Mouse (Mus musculus): ENCODE measurements around the gene Olfr1317. TPM values are rescaled to one million over a fixed set of nuclear protein-coding genes. Genes with fewer than 3 reads are reported as not detected.

The Olfr1317 gene
- not detected for polyA plus RNA-seq (2014; fragmentation: Illumina TruSeq; extraction: RNeasy Lipid Tissue Mini Kit (QIAGEN cat#74804); ENCODE audit: low read depth, low replicate concordance)

GRCm38 (mm10) chr2:112140029-112140428 is at the start of gene Olfr1317:
Gene Olfr1317, plus strand, starts transcription at chr2:112140329.

GRCm38 (mm10) chr2:112096681-112097080 is 43.4 kb upstream of the Olfr1317 start, which contains the start of gene Olfr1314:
Gene Olfr1314, minus strand, starts transcription at chr2:112096781.

GRCm38 (mm10) chr2:112115340-112115739 is 24.8 kb upstream of the Olfr1317 start, which contains the start of gene Olfr1315-ps1:
Gene Olfr1315-ps1, minus strand, starts transcription at chr2:112115440.

GRCm38 (mm10) chr2:112134877-112135276 is 5.3 kb upstream of the Olfr1317 start, which contains the start of gene Olfr1316:
Gene Olfr1316, minus strand, starts transcription at chr2:112134977.

GRCm38 (mm10) chr2:112153898-112154297 is 13.8 kb downstream of the Olfr1317 start, which contains the start of gene Olfr1318:
Gene Olfr1318, plus strand, starts transcription at chr2:112154198.

Other genes starting within 250 kb of the Olfr1317 start
- gene Olfr1306, start 224.1 kb upstream of the Olfr1317 start, polyA plus RNA-seq (2014; fragmentation: Illumina TruSeq; extraction: RNeasy Lipid Tissue Mini Kit (QIAGEN cat#74804); ENCODE audit: low read depth, low replicate concordance), result not detected
- not detected for gene Olfr1307, start 190.9 kb upstream of the Olfr1317 start, polyA plus RNA-seq (2014; fragmentation: Illumina TruSeq; extraction: RNeasy Lipid Tissue Mini Kit (QIAGEN cat#74804); ENCODE audit: low read depth, low replicate concordance)
- gene Olfr1308, start 175.4 kb upstream of the Olfr1317 start, polyA plus RNA-seq (2014; fragmentation: Illumina TruSeq; extraction: RNeasy Lipid Tissue Mini Kit (QIAGEN cat#74804); ENCODE audit: low read depth, low replicate concordance), result not detected
- gene Olfr1309, start 150.0 kb upstream of the Olfr1317 start, polyA plus RNA-seq (2014; fragmentation: Illumina TruSeq; extraction: RNeasy Lipid Tissue Mini Kit (QIAGEN cat#74804); ENCODE audit: low read depth, low replicate concordance), result not detected
- gene Olfr1310, start 127.6 kb upstream of the Olfr1317 start, polyA plus RNA-seq (2014; fragmentation: Illumina TruSeq; extraction: RNeasy Lipid Tissue Mini Kit (QIAGEN cat#74804); ENCODE audit: low read depth, low replicate concordance), result not detected
- gene Olfr1311, start 115.9 kb upstream of the Olfr1317 start, polyA plus RNA-seq (2014; fragmentation: Illumina TruSeq; extraction: RNeasy Lipid Tissue Mini Kit (QIAGEN cat#74804); ENCODE audit: low read depth, low replicate concordance), result not detected
- not detected for gene Olfr1312, start 90.1 kb upstream of the Olfr1317 start, polyA plus RNA-seq (2014; fragmentation: Illumina TruSeq; extraction: RNeasy Lipid Tissue Mini Kit (QIAGEN cat#74804); ENCODE audit: low read depth, low replicate concordance)
- not detected for gene Olfr1313, start 62.5 kb upstream of the Olfr1317 start, polyA plus RNA-seq (2014; fragmentation: Illumina TruSeq; extraction: RNeasy Lipid Tissue Mini Kit (QIAGEN cat#74804); ENCODE audit: low read depth, low replicate concordance)
- not detected for gene Olfr1314, start 43.5 kb upstream of the Olfr1317 start, polyA plus RNA-seq (2014; fragmentation: Illumina TruSeq; extraction: RNeasy Lipid Tissue Mini Kit (QIAGEN cat#74804); ENCODE audit: low read depth, low replicate concordance)
- not detected for gene Olfr1315-ps1, start 24.9 kb upstream of the Olfr1317 start, polyA plus RNA-seq (2014; fragmentation: Illumina TruSeq; extraction: RNeasy Lipid Tissue Mini Kit (QIAGEN cat#74804); ENCODE audit: low read depth, low replicate concordance)
- gene Olfr1316, start 5.4 kb upstream of the Olfr1317 start, polyA plus RNA-seq (2014; fragmentation: Illumina TruSeq; extraction: RNeasy Lipid Tissue Mini Kit (QIAGEN cat#74804); ENCODE audit: low read depth, low replicate concordance), result not detected
- not detected for gene Olfr1318, start 13.9 kb downstream of the Olfr1317 start, polyA plus RNA-seq (2014; fragmentation: Illumina TruSeq; extraction: RNeasy Lipid Tissue Mini Kit (QIAGEN cat#74804); ENCODE audit: low read depth, low replicate concordance)
- gene Lpcat4, start 99.1 kb downstream of the Olfr1317 start, polyA plus RNA-seq (2014; fragmentation: Illumina TruSeq; extraction: RNeasy Lipid Tissue Mini Kit (QIAGEN cat#74804); ENCODE audit: low read depth, low replicate concordance), result 1.2 TPM
- not detected for gene Nutm1, start 119.0 kb downstream of the Olfr1317 start, polyA plus RNA-seq (2014; fragmentation: Illumina TruSeq; extraction: RNeasy Lipid Tissue Mini Kit (QIAGEN cat#74804); ENCODE audit: low read depth, low replicate concordance)
- 15.6 TPM for gene Nop10, start 121.6 kb downstream of the Olfr1317 start, polyA plus RNA-seq (2014; fragmentation: Illumina TruSeq; extraction: RNeasy Lipid Tissue Mini Kit (QIAGEN cat#74804); ENCODE audit: low read depth, low replicate concordance)
- 139 TPM for gene Slc12a6, start 125.5 kb downstream of the Olfr1317 start, polyA plus RNA-seq (2014; fragmentation: Illumina TruSeq; extraction: RNeasy Lipid Tissue Mini Kit (QIAGEN cat#74804); ENCODE audit: low read depth, low replicate concordance)
- gene Gm21985, start 126.0 kb downstream of the Olfr1317 start, polyA plus RNA-seq (2014; fragmentation: Illumina TruSeq; extraction: RNeasy Lipid Tissue Mini Kit (QIAGEN cat#74804); ENCODE audit: low read depth, low replicate concordance), result not detected
- 52.0 TPM for gene Emc4, start 227.7 kb downstream of the Olfr1317 start, polyA plus RNA-seq (2014; fragmentation: Illumina TruSeq; extraction: RNeasy Lipid Tissue Mini Kit (QIAGEN cat#74804); ENCODE audit: low read depth, low replicate concordance)
- gene Katnbl1, start 238.9 kb downstream of the Olfr1317 start, polyA plus RNA-seq (2014; fragmentation: Illumina TruSeq; extraction: RNeasy Lipid Tissue Mini Kit (QIAGEN cat#74804); ENCODE audit: low read depth, low replicate concordance), result 64.8 TPM

Measured in sigmoid colon, adult 10 weeks (tissue).